Mouse (Mus musculus) midbrain, postnatal 0 days (tissue): ENCODE measurements around the gene Scamp1. TPM values are rescaled to one million over a fixed set of nuclear protein-coding genes. Genes with fewer than 3 reads are reported as not detected.

Source experiments
- ATAC-seq: fragments of 200-750 bp; cut with Nextera tagmentation; 2 replicates; pipeline ENCODE4 v1.8.0; 2017; ENCODE audit warnings: moderate number of reproducible peaks, mild to moderate bottlenecking, moderate TSS enrichment, moderate library complexity; ENCODE audit not compliant: low FRiP score
- DNase-seq: peaks from one replicate; pipeline ENCODE4 v3.0.0-alpha.2; 2015; ENCODE audit warnings: low spot score
- H3K27ac ChIP-seq: fragments of 300-500 bp; sonication (generic); 2 replicates; pipeline ENCODE4 v1.5.1; 2014; ENCODE audit warnings: low read depth, mild to moderate bottlenecking, low read length, mixed read lengths
- H3K27me3 ChIP-seq: fragments of 300-500 bp; sonication (generic); 2 replicates; pipeline ENCODE4 v1.6.1; 2014; ENCODE audit warnings: low read length, control low read depth, mixed read lengths; ENCODE audit not compliant: insufficient read depth
- H3K36me3 ChIP-seq: fragments of 300-500 bp; sonication (generic); 2 replicates; pipeline ENCODE4 v1.6.1; 2014; ENCODE audit warnings: low read length, control low read depth, mixed read lengths; ENCODE audit not compliant: insufficient read depth
- H3K4me1 ChIP-seq: fragments of 300-500 bp; sonication (generic); 2 replicates; pipeline ENCODE4 v1.6.1; 2014; ENCODE audit warnings: mild to moderate bottlenecking, control low read depth, antibody characterized with exemption, low read length, mixed read lengths; ENCODE audit not compliant: insufficient read depth
- H3K4me2 ChIP-seq: fragments of 300-500 bp; sonication (generic); 2 replicates; pipeline ENCODE4 v1.6.1; 2014; ENCODE audit warnings: low read depth, mild to moderate bottlenecking, low read length, mixed read lengths; ENCODE audit not compliant: poor library complexity, severe bottlenecking
- H3K4me3 ChIP-seq: fragments of 300-500 bp; sonication (generic); 2 replicates; pipeline ENCODE4 v1.5.1; 2014; ENCODE audit warnings: low read depth, mild to moderate bottlenecking, low read length, moderate library complexity
- H3K9ac ChIP-seq: fragments of 300-500 bp; sonication (generic); replicated peaks from 2 replicates; pipeline ENCODE4 v1.6.1; 2014; ENCODE audit warnings: mild to moderate bottlenecking, low read length, moderate library complexity, mixed read lengths; ENCODE audit not compliant: poor library complexity, severe bottlenecking
- H3K9me3 ChIP-seq: fragments of 300-500 bp; sonication (generic); 2 replicates; pipeline ENCODE4 v1.6.1; 2016; ENCODE audit warnings: low read length, control low read depth
- CTCF ChIP-seq: IDR thresholded peaks from 2 replicates; pipeline ENCODE4 v1.5.1; 2016; ENCODE audit warnings: antibody characterized with exemption, mild to moderate bottlenecking
- WGBS: fragments of 180-500 bp; shearing (Covaris S2); extraction: QIAGEN DNeasy Blood & Tissue Kit; methylation state at CpG from one replicate; pipeline ENCODE4 v1.1.7; 2014; 5-methylcytosine and 5-hydroxymethylcytosine counted together
- polyA plus RNA-seq: library from polyadenylated mRNA; unstranded; fragments of >200 nt; fragmentation: Nextera tagmentation; extraction: Ambion mirVana; gene quantifications from 2 replicates; pipeline ENCODE4 v1.2.1, GENCODE M21; 2015
- total RNA-seq: library from RNA; depleted of rRNA; stranded (reverse); fragments of >200 nt; gene quantifications from 2 replicates; pipeline ENCODE4 v1.2.3, GENCODE M21; 2014; rRNA removed

The Scamp1 gene
- total and polyA plus RNA-seq, 2 experiments from 2014 or later: 124 to 166 TPM

DNA sequence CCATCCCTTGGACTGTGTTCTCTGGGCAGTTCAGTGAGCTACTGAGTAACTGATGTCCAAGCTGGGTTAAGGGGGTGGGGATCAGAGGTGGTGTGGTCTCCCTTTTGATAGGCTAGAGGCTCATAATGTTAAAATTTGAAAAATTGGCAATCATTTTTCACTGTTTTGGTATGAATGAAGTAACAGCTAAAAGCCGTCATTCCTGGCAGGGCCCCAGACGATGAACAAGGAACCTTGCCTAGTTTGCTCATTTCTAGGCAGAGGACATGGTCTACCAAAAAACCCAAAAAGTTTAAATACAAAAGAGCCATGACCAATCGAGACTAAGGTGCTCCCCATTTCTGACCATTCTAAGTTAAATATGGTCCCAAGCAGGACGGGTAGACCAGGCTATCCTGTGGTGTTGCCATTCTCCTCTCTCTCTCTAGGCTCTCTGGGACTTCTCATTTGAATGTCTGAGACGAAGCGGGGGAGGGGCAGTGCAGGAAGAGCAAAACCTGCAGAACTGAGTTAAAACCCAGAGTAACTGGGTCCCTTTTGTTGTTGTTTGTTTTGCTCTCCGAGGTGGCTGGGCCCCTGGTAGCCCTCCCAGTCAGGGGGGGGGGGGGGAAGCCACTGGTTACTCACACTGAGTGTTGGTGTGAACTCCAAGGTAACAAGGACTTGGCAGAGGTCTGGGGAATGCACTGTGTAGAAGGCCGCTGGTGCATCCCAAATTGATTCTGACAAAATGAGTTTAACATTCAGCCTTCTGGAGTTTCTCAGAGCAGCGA, 129.8 kb downstream of the Scamp1 start:
- Histone ChIP-seq H3K4me1 (no peaks in the 10 kb centered on the region), H3K27me3 (no peaks in the 10 kb centered on the region), H3K4me2 (no peak overlapping the region), H3K9me3 (no peaks in the 10 kb centered on the region), H3K4me3 (no peak overlapping the region), H3K27ac (0 out of 2 replicates have a peak overlapping the region, but pooled peaks have one; percentile 3), H3K9ac (no peak overlapping the region), H3K36me3 (no peaks in the 10 kb centered on the region)
- ATAC-seq (peak; percentile 75), DNase-seq (peak; percentile 66)
- TF ChIP-seq CTCF: no peak
- 45% methylated on average over 9 of the region's 9 CpGs for WGBS

GRCm38 (mm10) chr13:94154512-94155296, 131.0 kb downstream of the Scamp1 start:
- ATAC-seq (no peak), DNase-seq (no peak)
- Histone ChIP-seq H3K36me3 (no peaks in the 10 kb centered on the region), H3K9ac (no peak overlapping the region), H3K27ac (no peak overlapping the region), H3K4me1 (no peaks in the 10 kb centered on the region), H3K27me3 (no peaks in the 10 kb centered on the region), H3K4me3 (no peak overlapping the region), H3K9me3 (no peaks in the 10 kb centered on the region), H3K4me2 (no peak overlapping the region)
- TF ChIP-seq CTCF: no peak
- WGBS: 92% methylated on average over 15 of the region's 15 CpGs

GRCm38 (mm10) chr13:94153658-94154057, 132.0 kb downstream of the Scamp1 start:
- WGBS: 86% methylated on average over 6 of the region's 6 CpGs
- H3K4me2 ChIP-seq: no peak overlapping the region
- no peaks in the 10 kb centered on the region for H3K9me3 ChIP-seq
- no peak overlapping the region for H3K4me3 ChIP-seq
- no peak overlapping the region for H3K27ac ChIP-seq
- H3K4me1 ChIP-seq: no peaks in the 10 kb centered on the region
- no peaks in the 10 kb centered on the region for H3K27me3 ChIP-seq
- ATAC-seq (no peak), DNase-seq (no peak)
- H3K36me3 ChIP-seq: no peaks in the 10 kb centered on the region
- no peak overlapping the region for H3K9ac ChIP-seq
- no peak for TF ChIP-seq CTCF

GRCm38 (mm10) chr13:94152836-94153235, 132.8 kb downstream of the Scamp1 start:
- no peaks in the 10 kb centered on the region for H3K36me3 ChIP-seq
- H3K9ac ChIP-seq: no peak overlapping the region
- no peaks in the 10 kb centered on the region for H3K27me3 ChIP-seq
- no peak overlapping the region for H3K4me3 ChIP-seq
- 96% methylated on average over 10 of the region's 10 CpGs for WGBS
- H3K4me2 ChIP-seq: no peak overlapping the region
- ATAC-seq: no peak
- TF ChIP-seq CTCF: no peak
- H3K9me3 ChIP-seq: no peaks in the 10 kb centered on the region
- H3K4me1 ChIP-seq: no peaks in the 10 kb centered on the region
- H3K27ac ChIP-seq: no peak overlapping the region
- DNase-seq: no peak

Other genes starting within 250 kb of the Scamp1 start
- 23.9 and 25.8 TPM in 2 replicates for gene Lhfpl2, start 228.1 kb downstream of the Scamp1 start, total RNA-seq
- gene Lhfpl2, start 228.1 kb downstream of the Scamp1 start, polyA plus RNA-seq: 10.7 and 12.0 TPM in 2 replicates
- gene Ap3b1, start 73.1 kb upstream of the Scamp1 start, total RNA-seq: 20.5 and 21.1 TPM in 2 replicates
- gene Ap3b1, start 73.1 kb upstream of the Scamp1 start, polyA plus RNA-seq: 19.5 and 21.5 TPM in 2 replicates